In the genomic region with DNA sequence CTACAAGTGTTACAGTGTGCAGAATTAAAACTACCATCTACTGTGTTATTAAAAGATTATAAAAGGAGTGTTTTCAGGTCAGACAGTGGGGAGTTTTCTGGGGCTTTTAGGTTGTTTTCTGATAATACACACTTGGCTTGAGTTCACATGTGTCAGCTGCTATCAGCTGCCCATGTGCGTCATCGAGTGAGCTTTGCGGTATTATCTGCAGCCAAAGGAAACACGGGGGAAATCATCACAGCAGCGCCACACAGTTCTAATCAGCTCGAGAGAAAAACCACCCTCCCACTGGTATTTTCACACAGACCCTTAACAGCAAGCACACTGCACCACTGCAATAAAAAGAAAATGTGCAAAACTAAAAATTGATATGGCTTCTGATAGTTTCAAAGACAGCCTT, we compare ENCODE assay signal across 8 mouse cellular contexts. TPM values are rescaled to one million over a fixed set of nuclear protein-coding genes. Genes with fewer than 3 reads are reported as not detected.
DNase-seq lines count a peak whose midpoint lies in the region; ATAC-seq and TF ChIP-seq lines count a peak whose summit lies in the region.

No protein-coding gene starts in this region.

- DNase-seq in kidney, adult 9 months, result peak; percentile 28
- DNase-seq in kidney, adult 18-20 months, result no peak
- peak; percentile 37 for DNase-seq in adrenal gland, postnatal 10 days
- DNase-seq in midbrain, postnatal 0 days (ENCODE audit: low spot score), result peak; percentile 37
- DNase-seq in urinary bladder, postnatal 4 days (ENCODE audit: low spot score in 2 of 2), result no peak
- DNase-seq in forebrain, embryonic 11.5 days (ENCODE audit: low spot score), result no peak

- TF ChIP-seq CTCF in midbrain, postnatal 0 days (IDR thresholded peaks at IDR 0.05), result no peak

- H3K4me2 ChIP-seq in heart, embryonic 16.5 days (ENCODE audit: low read depth, low read length), result peak overlapping the region; percentile 42
- no peak overlapping the region for H3K4me2 ChIP-seq in midbrain, postnatal 0 days (ENCODE audit: low read depth, low read length, poor library complexity, severe bottlenecking)
- no peak overlapping the region for H3K4me2 ChIP-seq in neural tube, embryonic 15.5 days
- H3K4me2 ChIP-seq in forebrain, embryonic 11.5 days (ENCODE audit: low read depth, low read length, severe bottlenecking), result no peak overlapping the region

- H3K27ac ChIP-seq in heart, embryonic 16.5 days (ENCODE audit: low read length), result no peak overlapping the region
- no peak overlapping the region for H3K27ac ChIP-seq in midbrain, postnatal 0 days (ENCODE audit: low read depth, low read length)
- no peak overlapping the region for H3K27ac ChIP-seq in neural tube, embryonic 15.5 days (replicated peaks)
- no peak overlapping the region for H3K27ac ChIP-seq in forebrain, embryonic 11.5 days (ENCODE audit: low read depth, low read length)

- no peaks in the 10 kb centered on the region for H3K9me3 ChIP-seq in heart, embryonic 16.5 days (replicated peaks; ENCODE audit: control insufficient read depth, low read length)
- no peaks in the 10 kb centered on the region for H3K9me3 ChIP-seq in midbrain, postnatal 0 days (ENCODE audit: low read length)
- H3K9me3 ChIP-seq in neural tube, embryonic 15.5 days (replicated peaks), result no peaks in the 10 kb centered on the region
- H3K9me3 ChIP-seq in forebrain, embryonic 11.5 days (ENCODE audit: control insufficient read depth, low read length), result no peaks in the 10 kb centered on the region

- no peaks in the 10 kb centered on the region for H3K36me3 ChIP-seq in heart, embryonic 16.5 days (ENCODE audit: control insufficient read depth, insufficient read depth)
- no peaks in the 10 kb centered on the region for H3K36me3 ChIP-seq in midbrain, postnatal 0 days (ENCODE audit: insufficient read depth, low read length)
- no peaks in the 10 kb centered on the region for H3K36me3 ChIP-seq in neural tube, embryonic 15.5 days
- no peaks in the 10 kb centered on the region for H3K36me3 ChIP-seq in forebrain, embryonic 11.5 days (ENCODE audit: control insufficient read depth, insufficient read depth, low read length)

- ATAC-seq in heart, embryonic 16.5 days (replicated peaks; ENCODE audit: extremely low read depth, insufficient read depth, low FRiP score), result peak; percentile 88
- ATAC-seq in midbrain, postnatal 0 days (ENCODE audit: low FRiP score), result no peak
- no peak for ATAC-seq in neural tube, embryonic 15.5 days (ENCODE audit: low FRiP score)
- ATAC-seq in forebrain, embryonic 11.5 days (replicated peaks; ENCODE audit: low FRiP score), result no peak

- H3K4me1 ChIP-seq in heart, embryonic 16.5 days (ENCODE audit: control insufficient read depth, insufficient read depth, low read length), result peaks cover 5% of the 10 kb centered on the region
- H3K4me1 ChIP-seq in midbrain, postnatal 0 days (ENCODE audit: insufficient read depth, low read length), result no peaks in the 10 kb centered on the region
- no peaks in the 10 kb centered on the region for H3K4me1 ChIP-seq in neural tube, embryonic 15.5 days
- H3K4me1 ChIP-seq in forebrain, embryonic 11.5 days (replicated peaks; ENCODE audit: control insufficient read depth, insufficient read depth, low read length), result no peaks in the 10 kb centered on the region

- no peak overlapping the region for H3K9ac ChIP-seq in heart, embryonic 16.5 days (ENCODE audit: low read length)
- H3K9ac ChIP-seq in midbrain, postnatal 0 days (replicated peaks; ENCODE audit: low read length, poor library complexity, severe bottlenecking), result no peak overlapping the region
- no peak overlapping the region for H3K9ac ChIP-seq in neural tube, embryonic 15.5 days (replicated peaks)
- no peak overlapping the region for H3K9ac ChIP-seq in forebrain, embryonic 11.5 days (ENCODE audit: low read length)

- H3K27me3 ChIP-seq in heart, embryonic 16.5 days (ENCODE audit: control insufficient read depth, insufficient read depth, low read length), result no peaks in the 10 kb centered on the region
- no peaks in the 10 kb centered on the region for H3K27me3 ChIP-seq in midbrain, postnatal 0 days (ENCODE audit: insufficient read depth, low read length)
- H3K27me3 ChIP-seq in neural tube, embryonic 15.5 days (replicated peaks), result no peaks in the 10 kb centered on the region
- H3K27me3 ChIP-seq in forebrain, embryonic 11.5 days (ENCODE audit: control insufficient read depth, insufficient read depth, low read length), result no peaks in the 10 kb centered on the region

- WGBS in heart, embryonic 16.5 days, result 9% methylated on average over 6 of the region's 6 CpGs
- WGBS in midbrain, postnatal 0 days, result 26% methylated on average over 6 of the region's 6 CpGs
- 52% methylated on average over 6 of the region's 6 CpGs for WGBS in neural tube, embryonic 15.5 days
- 81% methylated on average over 6 of the region's 6 CpGs for WGBS in forebrain, embryonic 11.5 days

- H3K4me3 ChIP-seq in heart, embryonic 16.5 days (ENCODE audit: low read length), result no peak overlapping the region
- no peak overlapping the region for H3K4me3 ChIP-seq in midbrain, postnatal 0 days (ENCODE audit: low read depth, low read length)
- H3K4me3 ChIP-seq in neural tube, embryonic 15.5 days (replicated peaks), result no peak overlapping the region
- no peak overlapping the region for H3K4me3 ChIP-seq in forebrain, embryonic 11.5 days (ENCODE audit: low read depth, low read length)

RNA-seq across cellular contexts. Expression of gene Ahi1, which starts 45.3 kb away (rescaled TPM):
- total RNA-seq in adrenal gland, postnatal 10 days (2021), result 10 to 100 TPM; 22.7 to 24.4 TPM
- polyA plus RNA-seq in heart, embryonic 16.5 days (2015; fragmentation: Nextera tagmentation; extraction: Ambion mirVana), result 3.1 and 4.0 TPM in 2 replicates
- 304 and 386 TPM in 2 replicates for total RNA-seq in midbrain, postnatal 0 days (2014; rRNA removed)
- polyA plus RNA-seq in midbrain, postnatal 0 days (2015; fragmentation: Nextera tagmentation; extraction: Ambion mirVana), result 189 and 206 TPM in 2 replicates
- 98.5 and 115 TPM in 2 replicates for polyA plus RNA-seq in neural tube, embryonic 15.5 days (2015; fragmentation: Nextera tagmentation; extraction: Ambion mirVana)
- 24.1 and 28.9 TPM in 2 replicates for polyA plus RNA-seq in forebrain, embryonic 11.5 days (2014; fragmentation: Nextera tagmentation; extraction: Ambion mirVana)

Comparison
In these comparisons a context has a peak if more than half of its experiments do, and no peak if none do; other contexts are left out.
1. DNase-seq: peak in kidney, adult 9 months (single experiment), adrenal gland, postnatal 10 days (single experiment) and midbrain, postnatal 0 days (single experiment); none in kidney, adult 18-20 months (single experiment), urinary bladder, postnatal 4 days (0 of 2) and forebrain, embryonic 11.5 days (single experiment).